Mouse (Mus musculus) forebrain, embryonic 14.5 days (tissue): Measurements from ENCODE around the gene Zfp472. TPM values are rescaled to one million over a fixed set of nuclear protein-coding genes. Genes with fewer than 3 reads are reported as not detected.
A peak's percentile ranks its signal among the peaks of the same experiment; 100 is the strongest.

Experiments
- ATAC-seq: fragments of 200-750 bp; cut with Nextera tagmentation; 2 replicates; pipeline ENCODE4 v1.8.0; 2017; ENCODE audit warnings: mild to moderate bottlenecking, moderate library complexity
- DNase-seq: peaks from one replicate; pipeline ENCODE4 v3.0.0-alpha.2; 2015; ENCODE audit warnings: low spot score
- H3K27ac ChIP-seq: fragments of 300-500 bp; sonication (generic); 2 replicates; pipeline ENCODE4 v1.5.1; 2014; ENCODE audit warnings: low read depth, mild to moderate bottlenecking, control low read depth, low read length, moderate library complexity
- H3K27me3 ChIP-seq: fragments of 300-500 bp; sonication (generic); replicated peaks from 2 replicates; pipeline ENCODE4 v1.6.1; 2014; ENCODE audit warnings: low read length, control low read depth, mixed read lengths; ENCODE audit not compliant: control insufficient read depth, insufficient read depth
- H3K36me3 ChIP-seq: fragments of 300-500 bp; sonication (generic); 2 replicates; pipeline ENCODE4 v1.6.1; 2014; ENCODE audit warnings: low read length, control low read depth; ENCODE audit not compliant: control insufficient read depth, insufficient read depth
- H3K4me1 ChIP-seq: fragments of 300-500 bp; sonication (generic); 2 replicates; pipeline ENCODE4 v1.6.1; 2014; ENCODE audit warnings: antibody characterized with exemption, low read length, control low read depth; ENCODE audit not compliant: control insufficient read depth, insufficient read depth
- H3K4me2 ChIP-seq: fragments of 300-500 bp; sonication (generic); 2 replicates; pipeline ENCODE4 v1.6.1; 2014; ENCODE audit warnings: mild to moderate bottlenecking, control low read depth, low read length
- H3K4me3 ChIP-seq: fragments of 300-500 bp; sonication (generic); 2 replicates; pipeline ENCODE4 v1.5.1; 2014; ENCODE audit warnings: low read depth, low read length, control low read depth
- H3K9ac ChIP-seq: fragments of 300-500 bp; sonication (generic); 2 replicates; pipeline ENCODE4 v1.6.1; 2014; ENCODE audit warnings: mild to moderate bottlenecking, low read length, control low read depth, moderate library complexity
- H3K9me3 ChIP-seq: fragments of 300-500 bp; sonication (generic); replicated peaks from 2 replicates; pipeline ENCODE4 v1.6.1; 2016; ENCODE audit warnings: low read length, control low read depth, mixed read lengths; ENCODE audit not compliant: control insufficient read depth
- WGBS: fragments of 180-500 bp; shearing (Covaris S2); extraction: QIAGEN DNeasy Blood & Tissue Kit; methylation state at CpG from one replicate; pipeline ENCODE4 v1.1.7; 2014; 5-methylcytosine and 5-hydroxymethylcytosine counted together
- polyA plus RNA-seq: library from polyadenylated mRNA; unstranded; fragments of >200 nt; fragmentation: Nextera tagmentation; extraction: Ambion mirVana; gene quantifications from 2 replicates; pipeline ENCODE4 v1.2.1, GENCODE M21; 2014

The Zfp472 gene
- 12.1 and 12.7 TPM in 2 replicates for polyA plus RNA-seq

DNA sequence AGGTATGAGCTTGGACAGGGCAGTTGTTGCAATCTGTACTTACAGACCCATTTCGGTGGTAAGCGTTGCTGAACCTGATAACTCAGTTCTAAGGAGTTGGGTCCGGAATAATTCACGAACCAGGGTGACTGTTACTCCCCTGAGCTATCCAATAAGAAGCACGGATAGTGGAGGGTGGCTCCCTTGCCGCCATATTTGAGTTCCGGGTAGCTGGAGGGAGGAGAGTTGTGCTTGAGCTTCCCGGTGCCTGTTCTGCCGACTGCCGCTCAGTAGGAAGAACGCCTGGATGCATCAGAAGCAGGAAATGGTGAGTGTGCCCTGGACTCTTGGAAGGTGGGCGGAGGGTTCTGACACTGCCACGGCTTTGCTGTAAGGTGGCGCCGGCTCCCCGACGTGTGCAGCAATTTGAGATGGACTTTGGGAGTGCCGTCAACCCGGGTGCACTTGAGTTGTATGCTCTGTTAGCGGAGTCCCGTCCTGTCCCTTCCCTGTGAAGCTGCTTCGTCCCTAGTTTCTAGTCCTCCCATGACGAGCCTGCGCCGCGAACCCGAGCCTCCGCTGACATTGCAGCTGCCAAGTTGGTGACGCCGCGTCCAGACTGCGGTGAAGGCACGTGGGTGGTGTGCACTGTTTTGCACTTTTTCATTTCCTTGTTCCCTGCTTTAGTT, at the start of gene Zfp472:
Gene Zfp472, plus strand, starts transcription at position 192 of the 668 bp plus-strand sequence.
- H3K36me3 ChIP-seq = no peaks in the 10 kb centered on the region
- no peaks in the 10 kb centered on the region for H3K9me3 ChIP-seq
- peak within 1 kb of the TSS; percentile 61; the same call in 1 of the 2 replicates for H3K27ac ChIP-seq
- H3K9ac ChIP-seq = peak within 1 kb of the TSS; percentile 67
- WGBS = under 1% methylated on average over 33 of the region's 33 CpGs
- H3K4me3 ChIP-seq = peak within 1 kb of the TSS; percentile 88
- DNase-seq (peak; percentile 96), ATAC-seq (peak; percentile 100)
- H3K4me1 ChIP-seq = peaks cover 13% of the 10 kb centered on the region
- peak within 1 kb of the TSS; percentile 78 for H3K4me2 ChIP-seq
- no peaks in the 10 kb centered on the region for H3K27me3 ChIP-seq

DNA sequence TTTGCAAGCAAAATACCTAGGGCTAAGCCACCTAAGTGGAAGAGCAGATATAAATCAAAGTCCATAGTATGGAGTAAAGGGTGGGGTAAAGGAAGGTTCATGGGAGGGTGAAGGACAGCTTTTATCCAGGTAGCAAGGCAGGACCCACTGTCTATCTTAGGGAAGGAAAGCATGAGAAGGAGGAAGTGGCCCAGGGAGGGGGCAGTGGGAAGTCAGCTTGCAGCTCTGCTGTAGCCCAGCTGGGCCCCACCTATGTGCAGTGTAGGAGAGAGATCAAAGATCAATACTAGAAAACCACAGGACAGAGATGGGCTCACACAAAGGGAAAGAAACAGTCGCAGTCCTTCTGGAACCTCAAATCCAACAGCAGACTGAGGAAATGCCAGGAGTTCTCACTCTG, 49.5 kb upstream of the Zfp472 start:
- no peak for DNase-seq
- WGBS = 86% methylated on average over 1 of the region's 1 CpGs
- ATAC-seq = no peak
- Histone ChIP-seq H3K4me1 (no peaks in the 10 kb centered on the region), H3K4me3 (no peak overlapping the region), H3K9ac (no peak overlapping the region), H3K27ac (no peak overlapping the region), H3K9me3 (no peaks in the 10 kb centered on the region), H3K27me3 (no peaks in the 10 kb centered on the region; the same call in 1 of the 2 replicates), H3K4me2 (no peak overlapping the region), H3K36me3 (no peaks in the 10 kb centered on the region)

GRCm38 (mm10) chr17:32917131-32917530, 48.5 kb upstream of the Zfp472 start, which contains the start of gene Cyp4f14:
TSS of gene Cyp4f14 (minus strand) at chr17:32917342.
- H3K36me3 ChIP-seq = no peaks in the 10 kb centered on the region
- ATAC-seq = no peak
- H3K4me1 ChIP-seq = no peaks in the 10 kb centered on the region
- H3K4me3 ChIP-seq = no peak within 1 kb of the TSS
- 59% methylated on average over 2 of the region's 2 CpGs for WGBS
- H3K27ac ChIP-seq = no peak within 1 kb of the TSS
- no peaks in the 10 kb centered on the region for H3K27me3 ChIP-seq
- DNase-seq = peak; percentile 19
- no peak within 1 kb of the TSS for H3K4me2 ChIP-seq
- no peak within 1 kb of the TSS for H3K9ac ChIP-seq
- no peaks in the 10 kb centered on the region for H3K9me3 ChIP-seq

- Histone ChIP-seq H3K27ac (no peak overlapping the region), H3K27me3 (no peaks in the 10 kb centered on the region), H3K4me3 (no peak overlapping the region), H3K9ac (no peak overlapping the region), H3K9me3 (no peaks in the 10 kb centered on the region), H3K4me2 (no peak overlapping the region), H3K4me1 (no peaks in the 10 kb centered on the region), H3K36me3 (no peaks in the 10 kb centered on the region)
- DNase-seq = no peak
- 85% methylated on average over 2 of the region's 2 CpGs for WGBS
- ATAC-seq = no peak
Measured at GRCm38 (mm10) chr17:32919123-32919522, 46.5 kb upstream of the Zfp472 start.

GRCm38 (mm10) chr17:32923681-32924080, 41.9 kb upstream of the Zfp472 start:
- Histone ChIP-seq H3K4me3 (no peak overlapping the region), H3K36me3 (no peaks in the 10 kb centered on the region), H3K27me3 (no peaks in the 10 kb centered on the region), H3K27ac (no peak overlapping the region), H3K9me3 (no peaks in the 10 kb centered on the region), H3K9ac (no peak overlapping the region), H3K4me1 (no peaks in the 10 kb centered on the region; the same call in 1 of the 2 replicates), H3K4me2 (no peak overlapping the region)
- DNase-seq (no peak), ATAC-seq (no peak)
- WGBS = 94% methylated on average over 1 of the region's 1 CpGs

DNA sequence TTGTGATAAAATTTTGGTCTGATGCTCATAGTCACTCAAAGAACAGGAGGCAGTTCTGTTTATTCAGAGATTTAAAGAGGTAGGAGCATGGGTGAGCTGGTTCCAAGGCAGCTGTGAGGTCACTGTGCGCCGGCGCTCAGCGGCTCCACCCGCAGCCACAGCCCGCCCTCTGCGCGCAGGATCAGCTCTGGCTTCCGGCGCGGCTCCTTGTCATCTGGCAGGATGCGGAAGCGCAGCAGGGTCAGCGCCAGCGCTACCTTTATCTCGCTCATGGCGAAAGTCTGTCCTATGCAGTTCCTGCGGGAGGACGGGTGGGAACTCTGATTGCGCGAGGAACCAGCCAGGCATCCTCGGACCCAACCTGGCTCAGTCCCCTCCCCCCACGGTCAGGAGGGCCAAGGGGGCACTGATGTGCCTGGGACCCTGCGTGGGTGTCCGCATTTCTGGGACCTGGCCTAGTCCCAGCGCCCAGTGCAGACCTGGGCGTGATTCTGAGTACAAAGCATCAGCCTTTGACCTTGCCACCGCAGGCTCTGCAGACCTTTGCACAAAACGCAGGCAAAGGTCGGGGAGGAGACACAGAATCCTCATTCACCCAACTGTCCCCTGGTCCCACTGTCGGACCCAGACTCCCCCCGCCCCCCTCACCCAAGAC, 40.8 kb upstream of the Zfp472 start:
- no peaks in the 10 kb centered on the region; the same call in 1 of the 2 replicates for H3K4me1 ChIP-seq
- WGBS = 18% methylated on average over 32 of the region's 32 CpGs
- H3K27me3 ChIP-seq = no peaks in the 10 kb centered on the region
- peak overlapping the region; percentile 70 for H3K4me2 ChIP-seq
- DNase-seq (peak; percentile 83), ATAC-seq (peak; percentile 96)
- no peaks in the 10 kb centered on the region for H3K9me3 ChIP-seq
- peak overlapping the region; percentile 71 for H3K9ac ChIP-seq
- H3K27ac ChIP-seq = peak overlapping the region; percentile 58; the same call in 1 of the 2 replicates
- peak overlapping the region; percentile 41 for H3K4me3 ChIP-seq
- no peaks in the 10 kb centered on the region for H3K36me3 ChIP-seq

DNA sequence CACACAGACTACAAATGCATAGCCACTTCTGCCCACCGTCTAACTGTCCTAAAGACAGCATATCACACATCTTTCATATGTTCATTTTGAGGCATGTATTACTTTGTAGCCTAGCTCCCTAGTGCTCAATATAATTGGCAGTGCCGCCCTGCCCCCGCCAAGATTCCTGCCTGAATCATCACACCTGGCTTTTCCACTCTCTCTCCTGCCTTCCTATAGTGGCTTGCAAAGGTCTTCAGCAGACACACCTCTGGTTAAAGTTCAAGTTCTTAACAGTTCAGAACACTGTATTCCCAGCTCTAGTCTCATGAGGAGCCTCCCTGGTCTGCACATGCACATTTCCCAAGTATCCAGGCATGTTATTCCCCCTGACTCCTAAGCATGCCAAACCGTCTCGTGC, 37.8 kb upstream of the Zfp472 start:
- 86% methylated on average over 5 of the region's 5 CpGs for WGBS
- H3K9ac ChIP-seq = no peak overlapping the region
- no peak for ATAC-seq
- H3K9me3 ChIP-seq = no peaks in the 10 kb centered on the region
- H3K4me2 ChIP-seq = no peak overlapping the region
- H3K27ac ChIP-seq = no peak overlapping the region
- no peaks in the 10 kb centered on the region for H3K27me3 ChIP-seq
- no peak overlapping the region for H3K4me3 ChIP-seq
- H3K4me1 ChIP-seq = no peaks in the 10 kb centered on the region; the same call in 1 of the 2 replicates
- no peak for DNase-seq
- no peaks in the 10 kb centered on the region for H3K36me3 ChIP-seq

GRCm38 (mm10) chr17:32939831-32940230, 25.8 kb upstream of the Zfp472 start:
- H3K27me3 ChIP-seq = no peaks in the 10 kb centered on the region
- no peak for DNase-seq
- no peaks in the 10 kb centered on the region for H3K36me3 ChIP-seq
- no peaks in the 10 kb centered on the region for H3K4me1 ChIP-seq
- no peak overlapping the region for H3K4me2 ChIP-seq
- no peak for ATAC-seq
- H3K9me3 ChIP-seq = no peaks in the 10 kb centered on the region
- H3K4me3 ChIP-seq = no peak overlapping the region
- WGBS = 80% methylated on average over 4 of the region's 4 CpGs
- H3K9ac ChIP-seq = no peak overlapping the region
- no peak overlapping the region for H3K27ac ChIP-seq

- Histone ChIP-seq H3K27ac (no peak overlapping the region), H3K4me1 (0 out of 2 replicates have a peak, but pooled peaks cover 6% of the 10 kb centered on the region), H3K36me3 (no peaks in the 10 kb centered on the region), H3K9ac (no peak overlapping the region), H3K27me3 (no peaks in the 10 kb centered on the region), H3K4me3 (no peak overlapping the region), H3K9me3 (no peaks in the 10 kb centered on the region), H3K4me2 (no peak overlapping the region)
- WGBS = 82% methylated on average over 3 of the region's 3 CpGs
- DNase-seq = no peak
- ATAC-seq = no peak
Measured at GRCm38 (mm10) chr17:32943661-32944060, 22.0 kb upstream of the Zfp472 start.
